Comparison of ENCODE assay signal across 10 mouse cellular contexts in genomic region chr4:40953521-40953920, GRCm38 (mm10). TPM values are rescaled to one million over a fixed set of nuclear protein-coding genes. Genes with fewer than 3 reads are reported as not detected.
DNase-seq lines count a peak whose midpoint lies in the region; ATAC-seq lines count a peak whose summit lies in the region.
"Had no signal": no experiment of that assay in that cellular context is flagged by ENCODE, and none has a peak within 500 bp of the region (broad histone marks: within the 10 kb centered on the region; RNA-seq: fewer than 3 reads in every experiment).

No protein-coding gene starts in this region.

- ATAC-seq in liver, embryonic 16.5 days (ENCODE audit: low read depth) = peak; percentile 59; the same call in 1 of the 2 replicates
- ATAC-seq: forebrain, embryonic 16.5 days had no signal

- intact Hi-C loops in gastrocnemius, postnatal 14 days (cut with DNase I; ENCODE audit: low total_unique reads) = no loop called here

- H3K4me3 ChIP-seq in liver, embryonic 16.5 days (ENCODE audit: low read depth, low read length) = no peak overlapping the region
- H3K4me3 ChIP-seq: limb, embryonic 15.5 days had no signal

- no peaks in the 10 kb centered on the region for H3K9me3 ChIP-seq in liver, embryonic 16.5 days (replicated peaks; ENCODE audit: control insufficient read depth, low read length)
- H3K9me3 ChIP-seq: limb, embryonic 15.5 days had no signal

- no peak overlapping the region for H3K9ac ChIP-seq in liver, embryonic 16.5 days (ENCODE audit: low read depth, low read length)
- H3K9ac ChIP-seq: limb, embryonic 15.5 days had no signal

- no peak overlapping the region for H3K27ac ChIP-seq in liver, embryonic 16.5 days (ENCODE audit: low read length)
- H3K27ac ChIP-seq: limb, embryonic 15.5 days had no signal

- no peaks in the 10 kb centered on the region for H3K27me3 ChIP-seq in liver, embryonic 16.5 days (ENCODE audit: control insufficient read depth, insufficient read depth, low read depth, low read length)
- H3K27me3 ChIP-seq: limb, embryonic 15.5 days had no signal

- 62% methylated on average over 1 of the region's 1 CpGs for WGBS in liver, embryonic 16.5 days (ENCODE audit: insufficient replicate concordance)

- H3K4me1 ChIP-seq in liver, embryonic 16.5 days (ENCODE audit: control insufficient read depth, low read depth, low read length) = peaks cover 13% of the 10 kb centered on the region

- peak; percentile 15 for DNase-seq in gastrocnemius, adult 18-20 months (ENCODE audit: low spot score)
- no peak for DNase-seq in gastrocnemius, postnatal 14 days
- DNase-seq in B cell, adult 2 months = peak; percentile 32 to 52
- DNase-seq in brain, adult 2 months (ENCODE audit: low read depth, low spot score) = peak; percentile 47
- DNase-seq in layer of hippocampus, postnatal 14 days (ENCODE audit: low spot score in 2 of 2) = no peak
- no peak for DNase-seq in adipocyte (ENCODE audit: low spot score)
- DNase-seq in adrenal gland, adult 2 months = no peak

- no peak overlapping the region for H3K4me2 ChIP-seq in liver, embryonic 16.5 days (ENCODE audit: low read depth, low read length)
- H3K4me2 ChIP-seq: limb, embryonic 15.5 days had no signal

- H3K36me3 ChIP-seq in liver, embryonic 16.5 days (ENCODE audit: control insufficient read depth, insufficient read depth) = peaks cover 6% of the 10 kb centered on the region

RNA-seq across cellular contexts. Expression of gene Chmp5, which starts 5.3 kb away (rescaled TPM):
- 10 to 100 TPM; 23.2 to 25.4 TPM for total RNA-seq in gastrocnemius, adult 18-20 months (2021)
- total RNA-seq in gastrocnemius, postnatal 14 days (2021) = 10 to 100 TPM; 26.7 to 27.9 TPM
- polyA plus RNA-seq in liver, embryonic 16.5 days (2015; fragmentation: Nextera tagmentation; extraction: Ambion mirVana) = 41.8 and 44.6 TPM in 2 replicates
- total RNA-seq in layer of hippocampus, postnatal 14 days (2021) = 10 to 100 TPM; 74.8 to 82.1 TPM
- 100 to 1,000 TPM; 101 to 104 TPM for total RNA-seq in adrenal gland, adult 2 months (2021)
- 4.1 and 4.5 TPM in 2 replicates for polyA plus RNA-seq in adrenal gland, adult 2 months (2012; rRNA removed)

RNA-seq across cellular contexts. Expression of gene Bag1, which starts 5.4 kb away (rescaled TPM):
- 100 to 1,000 TPM; 232 to 237 TPM for total RNA-seq in gastrocnemius, adult 18-20 months (2021)
- 100 to 1,000 TPM; 147 to 150 TPM for total RNA-seq in gastrocnemius, postnatal 14 days (2021)
- 99.7 and 103 TPM in 2 replicates for polyA plus RNA-seq in liver, embryonic 16.5 days (2015; fragmentation: Nextera tagmentation; extraction: Ambion mirVana)
- 100 to 1,000 TPM; 152 to 154 TPM for total RNA-seq in layer of hippocampus, postnatal 14 days (2021)
- 100 to 1,000 TPM; 274 to 368 TPM for total RNA-seq in adrenal gland, adult 2 months (2021)
- polyA plus RNA-seq in adrenal gland, adult 2 months (2012; rRNA removed) = 268 and 567 TPM in 2 replicates

RNA-seq across cellular contexts. Expression of gene Nfx1, which starts 17.2 kb away (rescaled TPM):
- 10 to 100 TPM; 18.8 to 19.5 TPM for total RNA-seq in gastrocnemius, adult 18-20 months (2021)
- 10 to 100 TPM; 18.3 to 18.9 TPM for total RNA-seq in gastrocnemius, postnatal 14 days (2021)
- 30.5 and 31.5 TPM in 2 replicates for polyA plus RNA-seq in liver, embryonic 16.5 days (2015; fragmentation: Nextera tagmentation; extraction: Ambion mirVana)
- 10 to 100 TPM; 59.1 to 61.6 TPM for total RNA-seq in layer of hippocampus, postnatal 14 days (2021)
- 10 to 100 TPM; 66.1 to 93.2 TPM for total RNA-seq in adrenal gland, adult 2 months (2021)
- 23.7 and 31.0 TPM in 2 replicates for polyA plus RNA-seq in adrenal gland, adult 2 months (2012; rRNA removed)

RNA-seq across cellular contexts. Expression of gene Spink4, which starts 33.7 kb away (rescaled TPM):
- not detected for total RNA-seq in gastrocnemius, adult 18-20 months (2021)
- not detected for total RNA-seq in gastrocnemius, postnatal 14 days (2021)
- polyA plus RNA-seq in liver, embryonic 16.5 days (2015; fragmentation: Nextera tagmentation; extraction: Ambion mirVana) = 0.90 and 2.9 TPM in 2 replicates
- total RNA-seq in layer of hippocampus, postnatal 14 days (2021) = not detected
- total RNA-seq in adrenal gland, adult 2 months (2021) = 100 to 1,000 TPM in 1 of 2 experiments, not detected in 1; 112 TPM
- 6.3 and 15.7 TPM in 2 replicates for polyA plus RNA-seq in adrenal gland, adult 2 months (2012; rRNA removed)
- polyA plus RNA-seq: forebrain, embryonic 16.5 days; limb, embryonic 15.5 days had no signal

Comparison
In these comparisons a context has a peak if more than half of its experiments do, and no peak if none do; other contexts are left out.
1. DNase-seq: peak in gastrocnemius, adult 18-20 months (single experiment), B cell, adult 2 months (2 of 2) and brain, adult 2 months (single experiment); none in gastrocnemius, postnatal 14 days (single experiment), layer of hippocampus, postnatal 14 days (0 of 2), adipocyte (single experiment) and adrenal gland, adult 2 months (single experiment).